Mouse (Mus musculus) left cerebral cortex, adult 8-10 months (tissue): ENCODE measurements around the gene Cyp4f18. TPM values are rescaled to one million over a fixed set of nuclear protein-coding genes. Genes with fewer than 3 reads are reported as not detected.
"Not testable (repeated sequence)": the region's sequence is repeated elsewhere in the genome, so short reads cannot be mapped to it uniquely, and the experiment has no call there.

Experiments
- DNase-seq, 2 experiments: peaks; one replicate each; pipeline ENCODE4 v3.0.0; 2022; ENCODE audit warnings: low spot score in 2 of 2
- total RNA-seq, 4 experiments: library from RNA; stranded (reverse); gene quantifications; 2 replicates each; pipeline ENCODE4 v1.2.4; 2022

Gene Cyp4f18
- total RNA-seq = not detected

GRCm38 (mm10) chr8:72009473-72009872, at the start of gene Cyp4f18:
TSS of gene Cyp4f18 (minus strand) at chr8:72009626.
- DNase-seq = no peak

GRCm38 (mm10) chr8:72057643-72058042, 48.2 kb upstream of the Cyp4f18 start:
- DNase-seq = not testable (repeated sequence)

- not testable (repeated sequence) for DNase-seq
Observed at GRCm38 (mm10) chr8:72054633-72055032, 45.2 kb upstream of the Cyp4f18 start.

- no peak for DNase-seq
Observed at GRCm38 (mm10) chr8:72042493-72042892, 33.1 kb upstream of the Cyp4f18 start.

GRCm38 (mm10) chr8:72040918-72041317, 31.5 kb upstream of the Cyp4f18 start, which contains the start of gene Olfr372:
TSS of gene Olfr372 (plus strand) at chr8:72041218.
- DNase-seq = not testable (repeated sequence)

- peak; percentile 29 to 32 for DNase-seq
Observed at GRCm38 (mm10) chr8:72032926-72033325, 23.5 kb upstream of the Cyp4f18 start.

GRCm38 (mm10) chr8:72024886-72025285, 15.5 kb upstream of the Cyp4f18 start:
- DNase-seq = peak in 1 of 2 experiments; percentile 20

GRCm38 (mm10) chr8:72019816-72020215, 10.4 kb upstream of the Cyp4f18 start:
- DNase-seq = no peak

GRCm38 (mm10) chr8:72019022-72019421, 9.6 kb upstream of the Cyp4f18 start:
- DNase-seq = not testable (repeated sequence)

- DNase-seq = peak in 1 of 2 experiments; percentile 20
Observed at GRCm38 (mm10) chr8:72018141-72018540, 8.7 kb upstream of the Cyp4f18 start.

GRCm38 (mm10) chr8:72017339-72017738, 7.9 kb upstream of the Cyp4f18 start:
- DNase-seq = not testable (repeated sequence)

- not testable (repeated sequence) for DNase-seq
Observed at GRCm38 (mm10) chr8:72013506-72014228, 4.2 kb upstream of the Cyp4f18 start.

- no peak for DNase-seq
Observed at GRCm38 (mm10) chr8:72008134-72008641, 1.2 kb downstream of the Cyp4f18 start.

GRCm38 (mm10) chr8:72006763-72007162, 2.7 kb downstream of the Cyp4f18 start:
- no peak for DNase-seq

- no peak for DNase-seq
Observed at GRCm38 (mm10) chr8:72005912-72006311, 3.5 kb downstream of the Cyp4f18 start.

GRCm38 (mm10) chr8:72002942-72003341, 6.5 kb downstream of the Cyp4f18 start:
- DNase-seq = no peak

- DNase-seq = no peak
Observed at GRCm38 (mm10) chr8:72000223-72000622, 9.2 kb downstream of the Cyp4f18 start.

- DNase-seq = no peak
Observed at GRCm38 (mm10) chr8:71999434-71999833, 10.0 kb downstream of the Cyp4f18 start.

- no peak for DNase-seq
Observed at GRCm38 (mm10) chr8:71988867-71989599, 20.4 kb downstream of the Cyp4f18 start.

GRCm38 (mm10) chr8:71988110-71988866, 21.1 kb downstream of the Cyp4f18 start:
- peak; percentile 65 to 68 for DNase-seq

GRCm38 (mm10) chr8:71984601-71985000, 24.8 kb downstream of the Cyp4f18 start:
- DNase-seq = no peak
